Mouse (Mus musculus) myocyte (in vitro differentiated cells): ENCODE data around the gene Ptbp3. TPM values are rescaled to one million over a fixed set of nuclear protein-coding genes. Genes with fewer than 3 reads are reported as not detected.

Experiments used
- H3K27me3 ChIP-seq: one replicate; pipeline ENCODE4 v1.6.1; 2011; ENCODE audit not compliant: control insufficient read depth, insufficient read depth, insufficient read length
- H3K36me3 ChIP-seq: one replicate; pipeline ENCODE4 v1.6.1; 2011; ENCODE audit not compliant: control insufficient read depth, insufficient read depth
- H3K4me2 ChIP-seq: one replicate; pipeline ENCODE4 v1.6.1; 2011; ENCODE audit warnings: low read depth, control low read depth
- H3K4me3 ChIP-seq: one replicate; pipeline ENCODE4 v1.5.1; 2011; ENCODE audit warnings: mild to moderate bottlenecking, control low read depth, moderate library complexity
- H3K79me2 ChIP-seq: one replicate; pipeline ENCODE4 v1.6.1; 2011; ENCODE audit not compliant: control insufficient read depth, insufficient read depth
- H3ac ChIP-seq: one replicate; pipeline ENCODE4 v1.6.1; 2011; ENCODE audit not compliant: control insufficient read depth, insufficient read length
- CEBPB ChIP-seq: IDR thresholded peaks from 2 replicates; pipeline ENCODE4 v1.6.1; 2011; ENCODE audit warnings: mild to moderate bottlenecking, moderate library complexity; ENCODE audit not compliant: poor library complexity, insufficient read depth, severe bottlenecking
- E2F4 ChIP-seq: IDR thresholded peaks from one replicate; pipeline ENCODE4 v1.6.1; 2011; ENCODE audit warnings: mild to moderate bottlenecking, control low read depth, moderate library complexity; ENCODE audit not compliant: insufficient read depth
- MAX ChIP-seq: IDR thresholded peaks from one replicate; pipeline ENCODE4 v1.6.1; 2011; ENCODE audit warnings: low read depth, mild to moderate bottlenecking, control low read depth
- MYOD1 ChIP-seq, 3 experiments: IDR thresholded peaks; one replicate each; pipeline ENCODE4 v1.6.1; 2011; ENCODE audit warnings: control low read depth in 2 of 3, low read depth in 2 of 3, mild to moderate bottlenecking in 2 of 3, moderate library complexity in 1 of 3; ENCODE audit not compliant: insufficient read length in 2 of 3, control insufficient read depth in 1 of 3
- MYOG ChIP-seq, 3 experiments: IDR thresholded peaks; one replicate each; pipeline ENCODE4 v1.6.1; 2011; ENCODE audit warnings: control low read depth in 2 of 3, low read depth in 2 of 3, mild to moderate bottlenecking in 2 of 3; ENCODE audit not compliant: insufficient read length in 2 of 3, control insufficient read depth in 1 of 3, insufficient read depth in 1 of 3
- POLR2A ChIP-seq: IDR thresholded peaks from one replicate; pipeline ENCODE4 v1.6.1; 2011; ENCODE audit warnings: low read depth, mild to moderate bottlenecking, control low read depth, moderate library complexity; ENCODE audit not compliant: insufficient read length
- POLR2AphosphoS2 ChIP-seq: IDR thresholded peaks from one replicate; pipeline ENCODE4 v1.6.1; 2011; ENCODE audit warnings: low read depth, control low read depth; ENCODE audit not compliant: insufficient read length
- REST ChIP-seq: IDR thresholded peaks from one replicate; pipeline ENCODE4 v1.6.1; 2011; ENCODE audit warnings: mild to moderate bottlenecking, control low read depth, moderate library complexity; ENCODE audit not compliant: insufficient read depth, insufficient read length
- SRF ChIP-seq: IDR thresholded peaks from one replicate; pipeline ENCODE4 v1.6.1; 2011; ENCODE audit warnings: low read depth; ENCODE audit not compliant: control insufficient read depth, insufficient read length
- TCF12 ChIP-seq: IDR thresholded peaks from one replicate; pipeline ENCODE4 v1.6.1; 2011; ENCODE audit warnings: mild to moderate bottlenecking, control low read depth; ENCODE audit not compliant: poor library complexity, insufficient read depth, severe bottlenecking
- TCF3 ChIP-seq: IDR thresholded peaks from one replicate; pipeline ENCODE4 v1.6.1; 2011; ENCODE audit warnings: low read depth, control low read depth; ENCODE audit not compliant: insufficient read length
- USF1 ChIP-seq: IDR thresholded peaks from one replicate; pipeline ENCODE4 v1.6.1; 2011; ENCODE audit warnings: low read depth, mild to moderate bottlenecking, control low read depth, moderate library complexity
- polyA plus RNA-seq: library from polyadenylated mRNA; unstranded; fragments of >200 nt; fragmentation: generic; extraction: Trizol; gene quantifications from one replicate; pipeline ENCODE4 v1.2.1, GENCODE M21; 2012; ENCODE audit warnings: missing spikeins

Gene Ptbp3
- polyA plus RNA-seq, 1 experiment, result 7.8 TPM

- Histone ChIP-seq H3K4me3 (no peak overlapping the region), H3K36me3 (no peaks in the 10 kb centered on the region), H3K4me2 (no peak overlapping the region), H3ac (no peak overlapping the region), H3K27me3 (no peaks in the 10 kb centered on the region), H3K79me2 (no peaks in the 10 kb centered on the region)
- TF ChIP-seq TCF3 (no peak), MYOD1 (IDR thresholded peaks at IDR 0.05; ENCODE audit: control insufficient read depth in 1 of 3, insufficient read length in 2 of 3, low read depth in 2 of 3) (peak in 1 of 3 experiments; percentile 14), E2F4 (no peak), REST (no peak), POLR2A (no peak), POLR2AphosphoS2 (no peak), TCF12 (no peak), CEBPB (peak; percentile 94)
These were observed 96.6 kb downstream of the Ptbp3 start for GRCm38 (mm10) chr4:59452503-59452933.

- Histone ChIP-seq H3K4me3 (no peak overlapping the region), H3K79me2 (no peaks in the 10 kb centered on the region), H3K4me2 (no peak overlapping the region), H3ac (no peak overlapping the region), H3K36me3 (no peaks in the 10 kb centered on the region), H3K27me3 (no peaks in the 10 kb centered on the region)
- TF ChIP-seq SRF (no peak), MAX (no peak), REST (no peak)
These were observed 98.3 kb downstream of the Ptbp3 start for GRCm38 (mm10) chr4:59450906-59451305.

DNA sequence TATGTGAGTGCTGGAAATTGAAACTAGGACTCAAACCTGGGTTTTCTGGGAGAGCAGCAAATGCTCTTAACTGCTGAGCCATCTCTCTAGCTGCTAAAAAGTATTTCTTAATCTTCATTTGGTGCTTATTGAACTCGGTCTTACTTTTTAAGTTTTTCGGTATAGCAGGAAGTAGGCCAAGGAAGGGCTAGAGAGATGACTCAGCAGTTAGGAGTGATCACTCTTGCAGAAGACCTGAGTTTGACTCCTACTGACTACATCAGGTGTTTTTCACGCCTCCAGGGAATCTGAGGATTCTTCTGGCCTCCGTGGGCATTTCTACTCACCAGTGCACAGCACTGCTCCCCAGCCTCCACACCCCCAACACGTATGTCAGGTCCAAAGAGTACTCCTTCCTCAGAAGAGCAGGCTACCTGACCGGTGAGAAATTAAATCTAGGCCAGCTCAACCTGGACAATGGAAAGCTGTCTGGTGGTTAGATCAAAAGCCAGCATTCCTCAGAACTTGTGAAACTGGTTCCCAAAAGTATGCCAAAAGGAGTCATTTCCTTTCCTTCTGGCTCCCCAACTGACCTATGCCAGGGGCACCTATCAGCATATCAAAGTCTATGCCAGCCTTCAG lies 98.8 kb downstream of the Ptbp3 start:
- no peak overlapping the region for H3K4me2 ChIP-seq
- no peaks in the 10 kb centered on the region for H3K36me3 ChIP-seq
- no peak overlapping the region for H3K4me3 ChIP-seq
- H3K79me2 ChIP-seq, result no peaks in the 10 kb centered on the region
- H3ac ChIP-seq, result no peak overlapping the region
- no peaks in the 10 kb centered on the region for H3K27me3 ChIP-seq
- TF ChIP-seq TCF3, result no peak
- TF ChIP-seq MAX, result no peak
- TF ChIP-seq TCF12, result no peak
- no peak for TF ChIP-seq REST
- no peak for TF ChIP-seq MYOG (IDR thresholded peaks at IDR 0.05; ENCODE audit: control insufficient read depth in 1 of 3, insufficient read depth in 1 of 3, insufficient read length in 2 of 3, low read depth in 2 of 3)

DNA sequence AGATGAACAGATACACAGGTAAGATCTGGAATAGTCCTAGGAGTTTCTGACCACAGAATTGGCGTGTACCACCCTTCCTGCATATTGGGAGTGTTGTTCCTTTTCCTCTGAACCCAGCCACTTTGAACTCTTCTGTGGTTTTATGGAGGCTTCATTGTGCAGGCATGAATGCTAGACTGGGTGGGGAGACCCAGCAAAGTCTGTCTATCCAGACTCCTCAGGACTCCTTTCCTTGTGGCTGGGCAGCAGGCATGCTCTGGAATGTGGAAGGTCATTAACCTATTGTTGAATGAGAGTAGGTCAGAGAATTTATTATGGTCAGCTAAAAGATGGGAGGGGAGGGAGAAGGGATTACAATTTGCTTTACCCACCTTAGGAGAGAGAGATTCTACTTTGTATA lies 101.9 kb downstream of the Ptbp3 start:
- no peaks in the 10 kb centered on the region for H3K36me3 ChIP-seq
- TF ChIP-seq CEBPB (no peak), E2F4 (no peak), SRF (no peak), TCF3 (no peak), MYOG (IDR thresholded peaks at IDR 0.05; ENCODE audit: control insufficient read depth in 1 of 3, insufficient read depth in 1 of 3, insufficient read length in 2 of 3, low read depth in 2 of 3) (no peak), POLR2AphosphoS2 (no peak), REST (no peak), POLR2A (no peak), TCF12 (no peak), USF1 (no peak), MAX (no peak), MYOD1 (IDR thresholded peaks at IDR 0.05; ENCODE audit: control insufficient read depth in 1 of 3, insufficient read length in 2 of 3, low read depth in 2 of 3) (no peak)
- H3K79me2 ChIP-seq, result no peaks in the 10 kb centered on the region
- H3ac ChIP-seq, result no peak overlapping the region
- no peaks in the 10 kb centered on the region for H3K27me3 ChIP-seq
- no peak overlapping the region for H3K4me2 ChIP-seq
- H3K4me3 ChIP-seq, result no peak overlapping the region

DNA sequence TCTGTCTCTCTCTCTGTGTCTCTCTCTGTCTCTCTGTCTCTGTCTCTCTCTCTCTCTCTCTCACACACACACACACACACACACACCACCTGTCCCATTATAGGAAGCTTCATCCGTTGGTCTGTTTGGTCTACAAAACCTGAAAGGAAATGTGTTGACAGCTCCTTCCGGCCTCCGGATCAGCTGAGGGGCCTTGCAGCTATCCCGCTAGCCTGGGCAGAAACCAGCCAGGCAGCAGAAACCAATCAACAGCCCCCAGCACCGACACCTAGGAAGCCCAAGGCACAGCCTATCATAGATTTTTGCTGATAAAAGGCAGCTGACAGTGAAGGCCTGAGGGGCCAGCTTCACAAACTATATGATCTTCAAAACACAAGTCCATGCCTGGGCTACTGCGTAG lies 103.6 kb downstream of the Ptbp3 start:
- no peak overlapping the region for H3ac ChIP-seq

More for the DNA sequence above, 103.6 kb downstream of the Ptbp3 start:
- TF ChIP-seq POLR2A, result no peak
- no peak for TF ChIP-seq TCF3
- TF ChIP-seq MYOD1 (IDR thresholded peaks at IDR 0.05; ENCODE audit: control insufficient read depth in 1 of 3, insufficient read length in 2 of 3, low read depth in 2 of 3), result no peak
- TF ChIP-seq MAX, result no peak
- no peak for TF ChIP-seq SRF
- TF ChIP-seq REST, result no peak
- no peak for TF ChIP-seq USF1
- TF ChIP-seq TCF12, result no peak
- no peak for TF ChIP-seq CEBPB
- TF ChIP-seq E2F4, result no peak
- TF ChIP-seq MYOG (IDR thresholded peaks at IDR 0.05; ENCODE audit: control insufficient read depth in 1 of 3, insufficient read depth in 1 of 3, insufficient read length in 2 of 3, low read depth in 2 of 3), result no peak
- TF ChIP-seq POLR2AphosphoS2, result no peak
- no peaks in the 10 kb centered on the region for H3K36me3 ChIP-seq
- H3K4me2 ChIP-seq, result no peak overlapping the region
- no peak overlapping the region for H3K4me3 ChIP-seq
- H3K27me3 ChIP-seq, result no peaks in the 10 kb centered on the region
- no peaks in the 10 kb centered on the region for H3K79me2 ChIP-seq
